Mouse (Mus musculus) lung, embryonic 14.5 days (tissue): ENCODE results near the gene Chid1. TPM values are rescaled to one million over a fixed set of nuclear protein-coding genes. Genes with fewer than 3 reads are reported as not detected.

Experiments used
- ATAC-seq: fragments of 200-750 bp; cut with Nextera tagmentation; 2 replicates; pipeline ENCODE4 v1.8.0; 2017; ENCODE audit warnings: mild to moderate bottlenecking, moderate TSS enrichment, moderate library complexity; ENCODE audit not compliant: insufficient read depth
- DNase-seq: peaks from one replicate; pipeline ENCODE4 v3.0.0-alpha.2; 2015
- H3K27ac ChIP-seq: fragments of 300-500 bp; sonication (generic); 2 replicates; pipeline ENCODE4 v1.5.1; 2014; ENCODE audit warnings: low read depth, mild to moderate bottlenecking, moderate library complexity
- H3K27me3 ChIP-seq: fragments of 300-500 bp; sonication (generic); 2 replicates; pipeline ENCODE4 v1.6.1; 2014; ENCODE audit warnings: low read length, control low read depth; ENCODE audit not compliant: insufficient read depth
- H3K36me3 ChIP-seq: fragments of 300-500 bp; sonication (generic); 2 replicates; pipeline ENCODE4 v1.6.1; 2014; ENCODE audit warnings: control low read depth; ENCODE audit not compliant: insufficient read depth
- H3K4me1 ChIP-seq: fragments of 300-500 bp; sonication (generic); 2 replicates; pipeline ENCODE4 v1.6.1; 2014; ENCODE audit warnings: antibody characterized with exemption, control low read depth; ENCODE audit not compliant: insufficient read depth
- H3K4me2 ChIP-seq: fragments of 300-500 bp; sonication (generic); 2 replicates; pipeline ENCODE4 v1.6.1; 2014; ENCODE audit warnings: mild to moderate bottlenecking
- H3K4me3 ChIP-seq: fragments of 300-500 bp; sonication (generic); 2 replicates; pipeline ENCODE4 v1.5.1; 2014; ENCODE audit warnings: low read depth, low read length
- H3K9ac ChIP-seq: fragments of 300-500 bp; sonication (generic); 2 replicates; pipeline ENCODE4 v1.6.1; 2014
- H3K9me3 ChIP-seq: fragments of 300-500 bp; sonication (generic); 2 replicates; pipeline ENCODE4 v1.6.1; 2016; ENCODE audit warnings: low read depth, low read length, control low read depth
- CTCF ChIP-seq: IDR thresholded peaks from 2 replicates; pipeline ENCODE4 v1.5.1; 2016; ENCODE audit warnings: antibody characterized with exemption, low read depth
- WGBS: fragments of 180-500 bp; shearing (Covaris S2); extraction: QIAGEN DNeasy Blood & Tissue Kit; methylation state at CpG from one replicate; pipeline ENCODE4 v1.1.7; 2014; 5-methylcytosine and 5-hydroxymethylcytosine counted together
- polyA plus RNA-seq: library from polyadenylated mRNA; unstranded; fragments of >200 nt; fragmentation: Nextera tagmentation; extraction: Ambion mirVana; gene quantifications from 2 replicates; pipeline ENCODE4 v1.2.1, GENCODE M21; 2014

The Chid1 gene
- polyA plus RNA-seq, 1 experiment from 2014 or later: 33.0 TPM

- no peak for TF ChIP-seq CTCF
- H3K4me2 ChIP-seq: no peak overlapping the region
- WGBS: 97% methylated on average over 1 of the region's 1 CpGs
- no peak overlapping the region for H3K9ac ChIP-seq
- H3K4me3 ChIP-seq: no peak overlapping the region
- DNase-seq (no peak), ATAC-seq (no peak)
- no peaks in the 10 kb centered on the region for H3K9me3 ChIP-seq
- no peaks in the 10 kb centered on the region for H3K36me3 ChIP-seq
- no peak overlapping the region for H3K27ac ChIP-seq
- H3K4me1 ChIP-seq: no peaks in the 10 kb centered on the region
- H3K27me3 ChIP-seq: no peaks in the 10 kb centered on the region
Measured at GRCm38 (mm10) chr7:141578511-141578910, 38.9 kb upstream of the Chid1 start.

GRCm38 (mm10) chr7:141577801-141578200, 38.1 kb upstream of the Chid1 start:
- Histone ChIP-seq H3K4me2 (no peak overlapping the region), H3K36me3 (no peaks in the 10 kb centered on the region), H3K27ac (no peak overlapping the region), H3K9me3 (no peaks in the 10 kb centered on the region), H3K27me3 (no peaks in the 10 kb centered on the region), H3K4me1 (no peaks in the 10 kb centered on the region), H3K9ac (no peak overlapping the region), H3K4me3 (no peak overlapping the region)
- DNase-seq (no peak), ATAC-seq (no peak)
- TF ChIP-seq CTCF: no peak
- 85% methylated on average over 3 of the region's 3 CpGs for WGBS

- no peak for TF ChIP-seq CTCF
- H3K36me3 ChIP-seq: no peaks in the 10 kb centered on the region
- no peak for DNase-seq
- no peak overlapping the region for H3K9ac ChIP-seq
- no peak overlapping the region for H3K27ac ChIP-seq
- WGBS: 87% methylated on average over 3 of the region's 3 CpGs
- H3K4me3 ChIP-seq: no peak overlapping the region
- H3K27me3 ChIP-seq: no peaks in the 10 kb centered on the region
- ATAC-seq: no peak
- no peaks in the 10 kb centered on the region for H3K9me3 ChIP-seq
- H3K4me2 ChIP-seq: no peak overlapping the region
- no peaks in the 10 kb centered on the region for H3K4me1 ChIP-seq
Measured at GRCm38 (mm10) chr7:141575481-141575880, 35.8 kb upstream of the Chid1 start.

- DNase-seq (no peak), ATAC-seq (no peak)
- WGBS: 71% methylated on average over 3 of the region's 3 CpGs
- no peaks in the 10 kb centered on the region for H3K36me3 ChIP-seq
- TF ChIP-seq CTCF: no peak
- no peak overlapping the region for H3K9ac ChIP-seq
- H3K27ac ChIP-seq: no peak overlapping the region
- no peak overlapping the region for H3K4me2 ChIP-seq
- no peaks in the 10 kb centered on the region for H3K27me3 ChIP-seq
- no peak overlapping the region for H3K4me3 ChIP-seq
- no peaks in the 10 kb centered on the region for H3K9me3 ChIP-seq
- H3K4me1 ChIP-seq: no peaks in the 10 kb centered on the region
Measured at GRCm38 (mm10) chr7:141574041-141574440, 34.4 kb upstream of the Chid1 start.

GRCm38 (mm10) chr7:141570625-141571295, 31.1 kb upstream of the Chid1 start:
- no peaks in the 10 kb centered on the region for H3K4me1 ChIP-seq
- ATAC-seq (no peak), DNase-seq (no peak)
- no peak overlapping the region for H3K27ac ChIP-seq
- WGBS: 80% methylated on average over 4 of the region's 4 CpGs
- no peak overlapping the region for H3K4me2 ChIP-seq
- 0 out of 2 replicates have a peak, but pooled peaks cover under 1% of the 10 kb centered on the region for H3K36me3 ChIP-seq
- TF ChIP-seq CTCF: no peak
- no peaks in the 10 kb centered on the region for H3K9me3 ChIP-seq
- no peak overlapping the region for H3K4me3 ChIP-seq
- H3K27me3 ChIP-seq: no peaks in the 10 kb centered on the region
- no peak overlapping the region for H3K9ac ChIP-seq

GRCm38 (mm10) chr7:141569916-141570315, 30.3 kb upstream of the Chid1 start:
- no peaks in the 10 kb centered on the region for H3K27me3 ChIP-seq
- H3K36me3 ChIP-seq: peaks cover 9% of the 10 kb centered on the region
- no peak overlapping the region for H3K4me2 ChIP-seq
- no peak overlapping the region for H3K9ac ChIP-seq
- no peak overlapping the region for H3K4me3 ChIP-seq
- DNase-seq (no peak), ATAC-seq (no peak)
- H3K9me3 ChIP-seq: no peaks in the 10 kb centered on the region
- no peak overlapping the region for H3K27ac ChIP-seq
- no peak for TF ChIP-seq CTCF
- WGBS: 91% methylated on average over 3 of the region's 3 CpGs
- H3K4me1 ChIP-seq: no peaks in the 10 kb centered on the region

GRCm38 (mm10) chr7:141569283-141569803, 29.7 kb upstream of the Chid1 start:
- no peaks in the 10 kb centered on the region for H3K4me1 ChIP-seq
- H3K9me3 ChIP-seq: no peaks in the 10 kb centered on the region
- H3K4me2 ChIP-seq: no peak overlapping the region
- ATAC-seq: no peak
- TF ChIP-seq CTCF: no peak
- WGBS: 74% methylated on average over 9 of the region's 9 CpGs
- no peaks in the 10 kb centered on the region for H3K27me3 ChIP-seq
- DNase-seq: no peak
- no peak overlapping the region for H3K27ac ChIP-seq
- peaks cover 9% of the 10 kb centered on the region for H3K36me3 ChIP-seq
- no peak overlapping the region for H3K9ac ChIP-seq
- no peak overlapping the region for H3K4me3 ChIP-seq

- H3K9ac ChIP-seq: no peak overlapping the region
- TF ChIP-seq CTCF: no peak
- DNase-seq (no peak), ATAC-seq (no peak)
- H3K27me3 ChIP-seq: no peaks in the 10 kb centered on the region
- H3K4me2 ChIP-seq: no peak overlapping the region
- WGBS: 69% methylated on average over 7 of the region's 7 CpGs
- no peak overlapping the region for H3K4me3 ChIP-seq
- no peaks in the 10 kb centered on the region for H3K9me3 ChIP-seq
- H3K4me1 ChIP-seq: no peaks in the 10 kb centered on the region
- peaks cover 9% of the 10 kb centered on the region for H3K36me3 ChIP-seq
- no peak overlapping the region for H3K27ac ChIP-seq
Measured at GRCm38 (mm10) chr7:141566587-141566986, 26.9 kb upstream of the Chid1 start.
